Mouse (Mus musculus) lung, postnatal 10 days (tissue): ENCODE measurements at regions not wholly inside any gene's neighbourhood (a gene's known extent, or its start where the extent isn't known, plus 50 kb on each side); places are given as distances from the start of the nearest gene placed in this dataset.
"Not testable (repeated sequence)": the region's sequence is repeated elsewhere in the genome, so short reads cannot be mapped to it uniquely, and the experiment has no call there.

Experiments used
- DNase-seq: peaks from one replicate; pipeline ENCODE4 v3.0.0; 2021

DNA sequence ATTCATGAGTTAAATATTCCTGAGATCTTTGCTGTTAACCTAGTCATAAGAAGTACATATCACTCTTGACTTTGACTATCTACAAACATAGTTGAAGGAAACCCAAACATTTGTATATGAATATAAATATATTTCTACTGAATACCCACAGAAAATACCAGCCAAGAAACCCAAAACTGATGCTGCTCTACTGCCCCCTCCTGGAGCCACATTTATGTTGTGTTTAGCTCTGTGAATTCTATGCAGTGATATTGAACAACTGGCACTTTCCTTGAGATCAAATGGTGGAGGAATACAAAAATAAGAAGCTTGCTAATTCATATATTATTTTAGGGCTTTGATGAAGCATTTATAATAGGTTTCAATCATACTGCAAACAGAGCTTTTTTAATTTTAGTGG lies 89.7 kb upstream of the Mageb16 start:
- DNase-seq = peak; percentile 1

- DNase-seq = not testable (repeated sequence)
Observed at GRCm38 (mm10) chrX:79758596-79758995, 87.4 kb upstream of the Mageb16 start.
